49 mouse cellular contexts compared by ENCODE assay signal in genomic region chr11:26618475-26619223, GRCm38 (mm10). TPM values are rescaled to one million over a fixed set of nuclear protein-coding genes. Genes with fewer than 3 reads are reported as not detected.
"Had no signal": no experiment of that assay in that cellular context is flagged by ENCODE, and none has a peak within 500 bp of the region (broad histone marks: within the 10 kb centered on the region; RNA-seq: fewer than 3 reads in every experiment).

No protein-coding gene starts in this region.

- ATAC-seq: hindbrain, embryonic 16.5 days; hindbrain, postnatal 0 days; inflammation-experienced regulatory T-cells, adult 6 months; intestine, embryonic 15.5 days; intestine, embryonic 16.5 days; intestine, postnatal 0 days had no signal

- H3K9me3 ChIP-seq: heart, embryonic 12.5 days; heart, embryonic 13.5 days; heart, embryonic 15.5 days; hindbrain, embryonic 10.5 days; hindbrain, embryonic 12.5 days; hindbrain, embryonic 13.5 days; hindbrain, embryonic 15.5 days; intestine, embryonic 15.5 days; kidney, embryonic 15.5 days had no signal

- DNase-seq: heart, postnatal 10 days; heart, postnatal 14 days; heart, postnatal 36 days; heart, postnatal 4 days; kidney, adult 11 months; kidney, adult 18-20 months; kidney, adult 2 months; kidney, adult 8-10 months; kidney, adult 9 months; kidney, postnatal 10 days; kidney, postnatal 14 days; kidney, postnatal 25 days; kidney, postnatal 36 days; kidney, postnatal 4 days; layer of hippocampus, adult 9-11 months; layer of hippocampus, postnatal 36 days had no signal

- H3K4me1 ChIP-seq: heart, embryonic 12.5 days; heart, embryonic 13.5 days; heart, embryonic 15.5 days; hindbrain, embryonic 10.5 days; hindbrain, embryonic 12.5 days; hindbrain, embryonic 13.5 days; hindbrain, embryonic 15.5 days; intestine, embryonic 15.5 days; kidney, embryonic 15.5 days had no signal

- H3K4me3 ChIP-seq: heart, embryonic 12.5 days; heart, embryonic 13.5 days; heart, embryonic 15.5 days; hindbrain, embryonic 10.5 days; hindbrain, embryonic 12.5 days; hindbrain, embryonic 13.5 days; hindbrain, embryonic 15.5 days; intestine, embryonic 15.5 days; kidney, embryonic 15.5 days; layer of hippocampus, adult 2 months; left cerebral cortex, adult 2 months had no signal

- H3K9ac ChIP-seq: heart, embryonic 12.5 days; heart, embryonic 13.5 days; heart, embryonic 15.5 days; hindbrain, embryonic 12.5 days; hindbrain, embryonic 13.5 days; hindbrain, embryonic 14.5 days; hindbrain, embryonic 15.5 days; intestine, embryonic 15.5 days; kidney, embryonic 15.5 days had no signal

- H3K27me3 ChIP-seq: heart, embryonic 12.5 days; heart, embryonic 13.5 days; heart, embryonic 15.5 days; hindbrain, embryonic 12.5 days; hindbrain, embryonic 13.5 days; hindbrain, embryonic 15.5 days; intestine, embryonic 15.5 days; kidney, embryonic 15.5 days had no signal

- H3K27ac ChIP-seq: heart, embryonic 13.5 days; heart, embryonic 15.5 days; hindbrain, embryonic 10.5 days; hindbrain, embryonic 12.5 days; hindbrain, embryonic 13.5 days; hindbrain, embryonic 14.5 days; hindbrain, embryonic 15.5 days; hindbrain, postnatal 0 days; intestine, embryonic 15.5 days; kidney, embryonic 15.5 days; kidney, postnatal 0 days; layer of hippocampus, adult 2 months; left cerebral cortex, adult 2 months had no signal

- H3K36me3 ChIP-seq: heart, embryonic 12.5 days; heart, embryonic 13.5 days; heart, embryonic 15.5 days; hindbrain, embryonic 10.5 days; hindbrain, embryonic 12.5 days; hindbrain, embryonic 13.5 days; hindbrain, embryonic 15.5 days; intestine, embryonic 15.5 days; kidney, embryonic 15.5 days had no signal

RNA-seq across cellular contexts. Expression of gene Gm6899, which starts 25.6 kb away (rescaled TPM):
- total RNA-seq: heart, postnatal 10 days; heart, postnatal 14 days; heart, postnatal 25 days; heart, postnatal 36 days; heart, postnatal 4 days; hematopoietic stem cell, adult 5-6 weeks; hindbrain, postnatal 0 days; layer of hippocampus, adult 18-20 months; layer of hippocampus, adult 2 months; layer of hippocampus, adult 8-10 months; layer of hippocampus, postnatal 10 days; layer of hippocampus, postnatal 14 days; layer of hippocampus, postnatal 25 days; layer of hippocampus, postnatal 36 days; left cerebral cortex, adult 18-20 months; left cerebral cortex, adult 2 months; left cerebral cortex, adult 8-10 months had no signal
- polyA plus RNA-seq: heart, embryonic 12.5 days; heart, embryonic 14.5 days; heart, embryonic 15.5 days; heart, embryonic 16.5 days; heart, postnatal 0 days; hindbrain, embryonic 10.5 days; hindbrain, embryonic 12.5 days; hindbrain, embryonic 13.5 days; hindbrain, embryonic 14.5 days; hindbrain, embryonic 15.5 days; hindbrain, embryonic 16.5 days; hindbrain, postnatal 0 days; inflammation-experienced regulatory T-cells, adult 6 months; intestine, embryonic 14.5 days; intestine, embryonic 15.5 days; intestine, embryonic 16.5 days; kidney, adult 2 months; kidney, embryonic 14.5 days; kidney, embryonic 15.5 days; large intestine, adult 2 months had no signal
